19 mouse cellular contexts compared by ENCODE assay signal in the genomic region with DNA sequence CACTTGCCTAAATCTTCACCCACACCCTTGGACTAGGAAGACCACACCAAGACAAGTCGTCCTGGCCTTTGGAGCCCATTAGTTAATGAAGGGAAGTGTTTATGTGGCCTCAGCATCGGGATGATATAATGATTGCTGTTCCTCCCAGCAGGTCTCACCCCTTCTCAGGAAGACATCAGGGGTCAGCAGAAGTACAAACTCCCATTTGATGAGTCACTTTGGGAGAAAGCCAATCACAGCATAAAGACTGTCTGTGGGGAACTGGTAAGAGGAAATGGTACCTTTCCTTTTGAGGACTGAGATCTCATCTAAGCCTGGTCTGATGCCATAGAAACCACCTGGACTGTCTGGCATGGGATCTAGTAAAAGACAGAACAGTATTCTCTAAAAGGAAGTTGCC.
DNase-seq lines count a peak whose midpoint lies in the region; ATAC-seq and TF ChIP-seq lines count a peak whose summit lies in the region.
"Had no signal": no experiment of that assay in that cellular context is flagged by ENCODE, and none has a peak within 500 bp of the region (broad histone marks: within the 10 kb centered on the region; RNA-seq: fewer than 3 reads in every experiment).

No protein-coding gene starts in this region.

- H3K4me3 ChIP-seq in cerebellum, adult 2 months (replicated peaks; ENCODE audit: insufficient read depth, low read depth, low read length), result no peak overlapping the region
- H3K4me3 ChIP-seq: embryonic facial prominence, embryonic 13.5 days; forebrain, embryonic 12.5 days; heart, embryonic 13.5 days; hindbrain, embryonic 15.5 days had no signal

- WGBS in cerebellum, adult 2 months, result 16% methylated on average over 2 of the region's 2 CpGs

- TF ChIP-seq POLR2A in cerebellum, adult 2 months (IDR thresholded peaks at IDR 0.05; ENCODE audit: borderline replicate concordance, insufficient read depth, low read length), result no peak

- no peaks in the 10 kb centered on the region for H3K27me3 ChIP-seq in cerebellum, adult 2 months (ENCODE audit: control insufficient read depth, insufficient read depth, low read length)
- H3K27me3 ChIP-seq: embryonic facial prominence, embryonic 13.5 days; forebrain, embryonic 12.5 days; heart, embryonic 13.5 days; hindbrain, embryonic 15.5 days had no signal

- peak; percentile 8 to 55 for DNase-seq in cerebellum, adult 2 months
- no peak for DNase-seq in cerebellum, adult 8-10 months
- DNase-seq in cerebellum, postnatal 36 days, result peak; percentile 16 to 26
- DNase-seq in cerebellum, adult 9-11 months, result no peak
- peak; percentile 77 for DNase-seq in 3T3-L1 (ENCODE audit: low read depth, low spot score)
- no peak for DNase-seq in T-cell, adult 2 months (ENCODE audit: low spot score)
- DNase-seq: adrenal gland, adult 8-10 months; adrenal gland, postnatal 36 days; cerebellum, adult 11-12 months; gastrocnemius, postnatal 25 days; heart, adult 11 months; heart, postnatal 36 days had no signal

- no peaks in the 10 kb centered on the region for H3K4me1 ChIP-seq in cerebellum, adult 2 months (ENCODE audit: control insufficient read depth, insufficient read depth, low read length)
- H3K4me1 ChIP-seq: embryonic facial prominence, embryonic 13.5 days; forebrain, embryonic 12.5 days; hindbrain, embryonic 15.5 days had no signal

- no peak overlapping the region for H3K27ac ChIP-seq in cerebellum, adult 2 months (ENCODE audit: insufficient read depth, low read length)
- H3K27ac ChIP-seq: embryonic facial prominence, embryonic 13.5 days; forebrain, embryonic 12.5 days; heart, embryonic 13.5 days; hindbrain, embryonic 15.5 days had no signal

- ATAC-seq in megakaryocyte, adult 5-6 weeks (ENCODE audit: poor library complexity, severe bottlenecking), result peak; percentile 38; the same call in 1 of the 2 replicates
- ATAC-seq: forebrain, embryonic 16.5 days; intestine, embryonic 16.5 days had no signal

- TF ChIP-seq CTCF in cerebellum, adult 2 months (IDR thresholded peaks at IDR 0.05; ENCODE audit: borderline replicate concordance, insufficient read depth, low read depth, low read length), result no peak

Comparison
In these comparisons a context has a peak if more than half of its experiments do, and no peak if none do; other contexts are left out.
1. DNase-seq: peak in cerebellum, adult 2 months (2 of 2), cerebellum, postnatal 36 days (2 of 2) and 3T3-L1 (single experiment); none in cerebellum, adult 8-10 months (single experiment), cerebellum, adult 9-11 months (single experiment) and T-cell, adult 2 months (single experiment).